Mouse (Mus musculus) CH12.LX (cell line): ENCODE measurements at regions not wholly inside any gene's neighbourhood (a gene's known extent, or its start where the extent isn't known, plus 50 kb on each side); places are given as distances from the start of the nearest gene placed in this dataset.

Experiments
- DNase-seq: peaks from one replicate; pipeline ENCODE4 v3.0.0-alpha.2; 2013; ENCODE audit errors: extremely low read depth
- H3K27ac ChIP-seq: 2 replicates; pipeline ENCODE4 v1.5.1; 2012; ENCODE audit warnings: low read depth, mild to moderate bottlenecking, control low read depth, moderate library complexity; ENCODE audit not compliant: insufficient read depth
- H3K27me3 ChIP-seq: replicated peaks from 2 replicates; pipeline ENCODE3; 2012; ENCODE audit warnings: inconsistent platforms
- H3K36me3 ChIP-seq, 2 experiments: replicated peaks in 1 of 2; 2 replicates each; pipeline versions ENCODE3 to v1.6.1; 2012; ENCODE audit warnings: inconsistent platforms in 1 of 2, low read length in 1 of 2, mild to moderate bottlenecking in 1 of 2, mixed read lengths in 1 of 2, moderate library complexity in 1 of 2; ENCODE audit not compliant: control insufficient read depth in 1 of 2, insufficient read depth in 1 of 2
- H3K4me1 ChIP-seq, 2 experiments: 2 replicates each; pipeline ENCODE4 v1.6.1; 2012; ENCODE audit warnings: inconsistent platforms in 1 of 2, moderate library complexity in 1 of 2; ENCODE audit not compliant: insufficient read depth in 2 of 2, control insufficient read depth in 1 of 2
- H3K4me2 ChIP-seq: 2 replicates; pipeline ENCODE4 v1.6.1; 2012; ENCODE audit warnings: low read depth, mild to moderate bottlenecking, control low read depth; ENCODE audit not compliant: poor library complexity, insufficient read depth, severe bottlenecking
- H3K4me3 ChIP-seq, 3 experiments: fragments of 150-350 bp in 1 of 3; sonication (generic) in 1 of 3; replicated peaks in 1 of 3; 2 replicates each; pipeline versions ENCODE3 to v1.5.1; 2011 to 2012; ENCODE audit warnings: low read depth in 2 of 3, low read length in 2 of 3, mild to moderate bottlenecking in 2 of 3, moderate library complexity in 2 of 3, control low read depth in 1 of 3, improper control_type of control experiment in 1 of 3, inconsistent platforms in 1 of 3, mixed read lengths in 1 of 3; ENCODE audit not compliant: poor library complexity in 1 of 3
- H3K79me2 ChIP-seq: replicated peaks from 2 replicates; pipeline ENCODE4 v1.6.1; 2012; ENCODE audit warnings: mild to moderate bottlenecking, moderate library complexity; ENCODE audit not compliant: control insufficient read depth, poor library complexity, insufficient read depth, severe bottlenecking; ENCODE audit errors: extremely low read depth
- H3K9ac ChIP-seq: 2 replicates; pipeline ENCODE4 v1.6.1; 2012; ENCODE audit warnings: low read depth, mild to moderate bottlenecking, control low read depth, moderate library complexity; ENCODE audit not compliant: insufficient read depth
- H3K9me3 ChIP-seq: replicated peaks from 2 replicates; pipeline ENCODE3; 2012; ENCODE audit warnings: low read length, inconsistent platforms, mixed read lengths
- BHLHE40 ChIP-seq: IDR thresholded peaks from 2 replicates; pipeline ENCODE4 v1.6.1; 2011; ENCODE audit warnings: mild to moderate bottlenecking, low read depth, low read length, improper control_type of control experiment
- CHD1 ChIP-seq: IDR thresholded peaks from 2 replicates; pipeline ENCODE4 v1.6.1; 2012; ENCODE audit warnings: low read depth, low read length, improper control_type of control experiment, inconsistent platforms
- CHD2 ChIP-seq: IDR thresholded peaks from 2 replicates; pipeline ENCODE4 v1.6.1; 2011; ENCODE audit warnings: low read length, improper control_type of control experiment
- CTCF ChIP-seq, 2 experiments: IDR thresholded peaks in 1 of 2; conservative IDR thresholded peaks in 1 of 2; 2 replicates each; pipeline ENCODE4 v1.5.1; 2011 to 2012; ENCODE audit warnings: low read depth in 2 of 2, low read length in 2 of 2, improper control_type of control experiment in 1 of 2, inconsistent platforms in 1 of 2, mild to moderate bottlenecking in 1 of 2, moderate library complexity in 1 of 2
- E2F4 ChIP-seq: IDR thresholded peaks from 2 replicates; pipeline ENCODE4 v1.6.1; 2011; ENCODE audit warnings: low read depth, low read length, improper control_type of control experiment; ENCODE audit not compliant: insufficient replicate concordance
- ELF1 ChIP-seq: IDR thresholded peaks from 2 replicates; pipeline ENCODE4 v1.6.1; 2014; ENCODE audit warnings: low read depth, mild to moderate bottlenecking, inconsistent platforms, low read length, improper control_type of control experiment
- EP300 ChIP-seq: IDR thresholded peaks from 2 replicates; pipeline ENCODE4 v1.6.1; 2011; ENCODE audit warnings: low read length, improper control_type of control experiment
- GABPA ChIP-seq: IDR thresholded peaks from 2 replicates; pipeline ENCODE4 v1.6.1; 2012; ENCODE audit warnings: low read depth, low read length, improper control_type of control experiment, inconsistent platforms; ENCODE audit not compliant: insufficient replicate concordance
- IRF4 ChIP-seq: IDR thresholded peaks from 2 replicates; pipeline ENCODE4 v1.6.1; 2014; ENCODE audit warnings: low read depth, mild to moderate bottlenecking, inconsistent platforms, low read length, improper control_type of control experiment
- KAT2A ChIP-seq: IDR thresholded peaks from 2 replicates; pipeline ENCODE4 v1.6.1; 2012; ENCODE audit warnings: low read length, improper control_type of control experiment, inconsistent platforms; ENCODE audit not compliant: insufficient replicate concordance
- MAX ChIP-seq: IDR thresholded peaks from 2 replicates; pipeline ENCODE4 v1.6.1; 2011; ENCODE audit warnings: low read length, improper control_type of control experiment
- MAZ ChIP-seq: IDR thresholded peaks from 2 replicates; pipeline ENCODE4 v1.6.1; 2012; ENCODE audit warnings: low read depth, mild to moderate bottlenecking, inconsistent platforms, low read length, improper control_type of control experiment, moderate library complexity
- MYC ChIP-seq: IDR thresholded peaks from 2 replicates; pipeline ENCODE4 v1.6.1; 2011; ENCODE audit warnings: low read depth, mild to moderate bottlenecking, improper control_type of control experiment, low read length
- NELFE ChIP-seq: IDR thresholded peaks from 2 replicates; pipeline ENCODE4 v1.6.1; 2011; ENCODE audit warnings: low read depth, low read length, improper control_type of control experiment
- POLR2A ChIP-seq: IDR thresholded peaks from 2 replicates; pipeline ENCODE4 v1.6.1; 2011; ENCODE audit warnings: low read depth, mild to moderate bottlenecking, improper control_type of control experiment, low read length
- RCOR1 ChIP-seq: conservative IDR thresholded peaks from 2 replicates; pipeline ENCODE4 v1.6.1; 2012; ENCODE audit warnings: low read depth, mild to moderate bottlenecking, inconsistent platforms, low read length, improper control_type of control experiment
- SIN3A ChIP-seq: IDR thresholded peaks from 2 replicates; pipeline ENCODE4 v1.6.1; 2012; ENCODE audit warnings: low read length, improper control_type of control experiment, inconsistent platforms
- SMC3 ChIP-seq: IDR thresholded peaks from 2 replicates; pipeline ENCODE4 v1.6.1; 2011; ENCODE audit warnings: low read depth, low read length, improper control_type of control experiment
- TBP ChIP-seq: conservative IDR thresholded peaks from 2 replicates; pipeline ENCODE4 v1.6.1; 2011; ENCODE audit warnings: low read depth, low read length, improper control_type of control experiment
- USF1 ChIP-seq: IDR thresholded peaks from 2 replicates; pipeline ENCODE4 v1.6.1; 2014; ENCODE audit warnings: low read depth, mild to moderate bottlenecking, inconsistent platforms, low read length, improper control_type of control experiment
- USF2 ChIP-seq: conservative IDR thresholded peaks from 2 replicates; pipeline ENCODE4 v1.6.1; 2011; ENCODE audit warnings: low read depth, low read length, improper control_type of control experiment
- ZC3H11A ChIP-seq: IDR thresholded peaks from 2 replicates; pipeline ENCODE4 v1.6.1; 2012; ENCODE audit warnings: low read depth, mild to moderate bottlenecking, inconsistent platforms, low read length, improper control_type of control experiment
- ZKSCAN1 ChIP-seq: IDR thresholded peaks from 2 replicates; pipeline ENCODE4 v1.6.1; 2012; ENCODE audit warnings: low read depth, inconsistent platforms, low read length, improper control_type of control experiment, borderline replicate concordance
- ZNF384 ChIP-seq: IDR thresholded peaks from 2 replicates; pipeline ENCODE4 v1.6.1; 2012; ENCODE audit warnings: low read depth, low read length, improper control_type of control experiment, inconsistent platforms
- dilution Hi-C: fragments of 300-500 bp; cut with MboI; formaldehyde crosslinking; loops from 2 replicates; pipeline ENCODE4 v1.14.3; 2020; ENCODE audit warnings: low sequenced_read_pairs; ENCODE audit not compliant: extremely low pct_unique_long_range_greater_than_20kb, extremely low pct_ligation_motif_present
- in situ Hi-C: fragments of 300-500 bp; cut with MboI; formaldehyde crosslinking; loops from 3 replicates; pipeline ENCODE4 v1.14.3; 2019; ENCODE audit warnings: low sequenced_read_pairs, low pct_ligation_motif_present, low pct_unique_long_range_greater_than_20kb, mixed read lengths

GRCm38 (mm10) chr10:66187038-66187437, 908.9 kb upstream of the Jmjd1c start:
- Histone ChIP-seq H3K36me3 (no peaks in the 10 kb centered on the region), H3K9me3 (no peaks in the 10 kb centered on the region), H3K4me1 (no peaks in the 10 kb centered on the region), H3K4me2 (no peak overlapping the region)
- in situ Hi-C loops, result no loop called here
- TF ChIP-seq POLR2A, result no peak
- no peak for TF ChIP-seq KAT2A
- no peak for TF ChIP-seq MYC
- no peak for TF ChIP-seq CHD1
- no peak for TF ChIP-seq ZKSCAN1
- TF ChIP-seq SIN3A, result no peak
- no peak for TF ChIP-seq USF2
- TF ChIP-seq ZC3H11A, result no peak
- no peak for TF ChIP-seq IRF4
- no peak for TF ChIP-seq EP300
- TF ChIP-seq ELF1, result no peak
- TF ChIP-seq MAZ, result no peak
- TF ChIP-seq SMC3, result no peak
- TF ChIP-seq RCOR1, result no peak
- TF ChIP-seq E2F4, result no peak
- TF ChIP-seq CTCF (conservative IDR thresholded peaks at IDR 0.05 in 1 of 2, IDR thresholded peaks at IDR 0.05 in 1 of 2; ENCODE audit: low read depth in 2 of 2, low read length in 2 of 2), result no peak
- no peak for TF ChIP-seq MAX
- TF ChIP-seq, all 38 proteins: peak for 0
- H3K27me3 ChIP-seq, result no peaks in the 10 kb centered on the region
- no peaks in the 10 kb centered on the region for H3K79me2 ChIP-seq
- dilution Hi-C loops, result no loop called here
- no peak overlapping the region for H3K27ac ChIP-seq
- no peak overlapping the region for H3K4me3 ChIP-seq
- no peak overlapping the region for H3K9ac ChIP-seq
- DNase-seq, result no peak

GRCm38 (mm10) chr10:66201115-66201514, 894.8 kb upstream of the Jmjd1c start:
- in situ Hi-C loops, result no loop called here

More at GRCm38 (mm10) chr10:66201115-66201514, 894.8 kb upstream of the Jmjd1c start:
- H3K9me3 ChIP-seq, result no peaks in the 10 kb centered on the region
- dilution Hi-C loops, result no loop called here
- H3K4me2 ChIP-seq, result no peak overlapping the region
- no peaks in the 10 kb centered on the region for H3K4me1 ChIP-seq
- H3K27ac ChIP-seq, result no peak overlapping the region
- no peaks in the 10 kb centered on the region for H3K36me3 ChIP-seq
- DNase-seq, result no peak
- no peak overlapping the region for H3K4me3 ChIP-seq
- TF ChIP-seq TBP (no peak), MAX (no peak), BHLHE40 (no peak), EP300 (no peak), NELFE (no peak), GABPA (no peak), ZNF384 (no peak), USF1 (no peak), CHD2 (no peak), CHD1 (no peak), KAT2A (no peak)
- no peaks in the 10 kb centered on the region for H3K79me2 ChIP-seq
- H3K9ac ChIP-seq, result no peak overlapping the region
- no peaks in the 10 kb centered on the region for H3K27me3 ChIP-seq
